Mouse (Mus musculus) spleen, adult 2 months (tissue): ENCODE data around the gene Mfsd4b1. TPM values are rescaled to one million over a fixed set of nuclear protein-coding genes. Genes with fewer than 3 reads are reported as not detected.

Experiments
- DNase-seq, 2 experiments: peaks; one replicate each; pipeline versions ENCODE4 v3.0.0 to v3.0.0-alpha.2; 2012 to 2021; ENCODE audit warnings: low spot score in 2 of 2, low read depth in 1 of 2
- H3K27ac ChIP-seq: fragments of 200-500 bp; 2 replicates; pipeline ENCODE4 v1.5.1; 2012; ENCODE audit warnings: low read length, inconsistent platforms; ENCODE audit not compliant: insufficient read depth
- H3K27me3 ChIP-seq: fragments of 200-500 bp; 2 replicates; pipeline ENCODE4 v1.6.1; 2012; ENCODE audit warnings: mild to moderate bottlenecking, moderate library complexity, low read length, inconsistent platforms; ENCODE audit not compliant: control insufficient read depth, insufficient read depth
- H3K36me3 ChIP-seq: fragments of 200-500 bp; 2 replicates; pipeline ENCODE4 v1.6.1; 2012; ENCODE audit warnings: mild to moderate bottlenecking, low read length, inconsistent platforms; ENCODE audit not compliant: control insufficient read depth, insufficient read depth
- H3K4me1 ChIP-seq: fragments of 200-500 bp; 2 replicates; pipeline ENCODE4 v1.6.1; 2011; ENCODE audit warnings: inconsistent platforms; ENCODE audit not compliant: control insufficient read depth, insufficient read depth, insufficient read length
- H3K4me3 ChIP-seq: fragments of 200-500 bp; 2 replicates; pipeline ENCODE4 v1.5.1; 2011; ENCODE audit warnings: mild to moderate bottlenecking, inconsistent platforms; ENCODE audit not compliant: insufficient read depth, insufficient read length; ENCODE audit errors: extremely low read depth
- CTCF ChIP-seq: fragments of 200-500 bp; IDR thresholded peaks from 2 replicates; pipeline ENCODE4 v1.5.1; 2011; ENCODE audit warnings: mild to moderate bottlenecking, inconsistent platforms; ENCODE audit not compliant: insufficient read depth, insufficient read length, insufficient replicate concordance; ENCODE audit errors: extremely low read depth
- POLR2A ChIP-seq: fragments of 200-500 bp; IDR thresholded peaks from 2 replicates; pipeline ENCODE4 v1.6.1; 2011; ENCODE audit warnings: low read depth, low read length, inconsistent platforms
- WGBS: fragments of 180-500 bp; shearing (Covaris S2); methylation state at CpG from one replicate; pipeline ENCODE4 v1.1.7; 2018; 5-methylcytosine and 5-hydroxymethylcytosine counted together
- polyA plus RNA-seq: library from polyadenylated mRNA; depleted of rRNA; stranded (reverse); fragments of >200 nt; gene quantifications from 2 replicates; pipeline ENCODE4 v1.2.3, GENCODE M21; 2012; rRNA removed

The Mfsd4b1 gene
- 0.07 TPM in 1 of 2 replicates, not detected in the other for polyA plus RNA-seq

GRCm38 (mm10) chr10:40024554-40025428, at the start of gene Mfsd4b1:
Gene Mfsd4b1, minus strand, starts transcription at chr10:40025268.
- Histone ChIP-seq H3K4me1 (peaks cover 5% of the 10 kb centered on the region), H3K36me3 (no peaks in the 10 kb centered on the region), H3K27ac (no peak within 1 kb of the TSS), H3K4me3 (peak within 1 kb of the TSS; percentile 54), H3K27me3 (peaks cover 5% of the 10 kb centered on the region)
- peak; percentile 49 to 59 for DNase-seq
- WGBS, result 4% methylated on average over 46 of the region's 46 CpGs
- TF ChIP-seq CTCF (no peak), POLR2A (no peak)

GRCm38 (mm10) chr10:40073608-40074007, 48.5 kb upstream of the Mfsd4b1 start:
- TF ChIP-seq POLR2A, result no peak
- TF ChIP-seq CTCF, result no peak
- H3K36me3 ChIP-seq, result peaks cover 2% of the 10 kb centered on the region; the same call in 1 of the 2 replicates
- 71% methylated on average over 6 of the region's 6 CpGs for WGBS
- H3K27ac ChIP-seq, result no peak overlapping the region
- no peaks in the 10 kb centered on the region for H3K27me3 ChIP-seq
- H3K4me3 ChIP-seq, result no peak overlapping the region
- H3K4me1 ChIP-seq, result peaks cover 14% of the 10 kb centered on the region
- no peak for DNase-seq

- WGBS, result 84% methylated on average over 9 of the region's 9 CpGs
- TF ChIP-seq POLR2A, result no peak
- TF ChIP-seq CTCF, result no peak
- H3K27ac ChIP-seq, result no peak overlapping the region
Observed at GRCm38 (mm10) chr10:40070684-40071083, 45.6 kb upstream of the Mfsd4b1 start.

GRCm38 (mm10) chr10:40069270-40069669, 44.2 kb upstream of the Mfsd4b1 start:
- Histone ChIP-seq H3K4me3 (no peak overlapping the region), H3K36me3 (no peaks in the 10 kb centered on the region), H3K27ac (peak overlapping the region; percentile 66), H3K27me3 (no peaks in the 10 kb centered on the region), H3K4me1 (peaks cover 17% of the 10 kb centered on the region)
- 63% methylated on average over 4 of the region's 4 CpGs for WGBS
- TF ChIP-seq POLR2A (no peak), CTCF (no peak)
- DNase-seq, result no peak

More at GRCm38 (mm10) chr10:40070684-40071083, 45.6 kb upstream of the Mfsd4b1 start:
- H3K4me3 ChIP-seq, result no peak overlapping the region
- no peaks in the 10 kb centered on the region for H3K36me3 ChIP-seq
- peaks cover 17% of the 10 kb centered on the region for H3K4me1 ChIP-seq
- DNase-seq, result no peak
- no peaks in the 10 kb centered on the region for H3K27me3 ChIP-seq

GRCm38 (mm10) chr10:40068595-40068994, 43.5 kb upstream of the Mfsd4b1 start:
- Histone ChIP-seq H3K4me3 (no peak overlapping the region), H3K27ac (peak overlapping the region; percentile 69), H3K36me3 (no peaks in the 10 kb centered on the region), H3K4me1 (peaks cover 17% of the 10 kb centered on the region), H3K27me3 (no peaks in the 10 kb centered on the region)
- peak in 1 of 2 experiments; percentile 23 for DNase-seq
- 54% methylated on average over 10 of the region's 10 CpGs for WGBS
- TF ChIP-seq CTCF (no peak), POLR2A (no peak)

- 79% methylated on average over 1 of the region's 1 CpGs for WGBS
- Histone ChIP-seq H3K27me3 (no peaks in the 10 kb centered on the region), H3K36me3 (no peaks in the 10 kb centered on the region), H3K27ac (no peak overlapping the region), H3K4me3 (no peak overlapping the region), H3K4me1 (peaks cover 17% of the 10 kb centered on the region)
- TF ChIP-seq CTCF (no peak), POLR2A (no peak)
- DNase-seq, result no peak
Observed at GRCm38 (mm10) chr10:40067529-40067928, 42.5 kb upstream of the Mfsd4b1 start.

- H3K27ac ChIP-seq, result no peak overlapping the region
- H3K36me3 ChIP-seq, result no peaks in the 10 kb centered on the region
- no peak for TF ChIP-seq CTCF
- TF ChIP-seq POLR2A, result no peak
- H3K27me3 ChIP-seq, result no peaks in the 10 kb centered on the region
- H3K4me1 ChIP-seq, result peaks cover 17% of the 10 kb centered on the region
- H3K4me3 ChIP-seq, result no peak overlapping the region
- WGBS, result 88% methylated on average over 1 of the region's 1 CpGs
- no peak for DNase-seq
Observed at GRCm38 (mm10) chr10:40067071-40067470, 42.0 kb upstream of the Mfsd4b1 start.
